Mouse (Mus musculus) c-Kit-positive CD71-negative TER-119-negative erythroid progenitor cells, embryonic 14.5 days (primary cell): ENCODE measurements around the gene Rrh.

Experiments
- DNase-seq: peaks from one replicate; pipeline ENCODE4 v3.0.0-alpha.2; 2013; ENCODE audit warnings: low read depth

Gene Rrh

DNA sequence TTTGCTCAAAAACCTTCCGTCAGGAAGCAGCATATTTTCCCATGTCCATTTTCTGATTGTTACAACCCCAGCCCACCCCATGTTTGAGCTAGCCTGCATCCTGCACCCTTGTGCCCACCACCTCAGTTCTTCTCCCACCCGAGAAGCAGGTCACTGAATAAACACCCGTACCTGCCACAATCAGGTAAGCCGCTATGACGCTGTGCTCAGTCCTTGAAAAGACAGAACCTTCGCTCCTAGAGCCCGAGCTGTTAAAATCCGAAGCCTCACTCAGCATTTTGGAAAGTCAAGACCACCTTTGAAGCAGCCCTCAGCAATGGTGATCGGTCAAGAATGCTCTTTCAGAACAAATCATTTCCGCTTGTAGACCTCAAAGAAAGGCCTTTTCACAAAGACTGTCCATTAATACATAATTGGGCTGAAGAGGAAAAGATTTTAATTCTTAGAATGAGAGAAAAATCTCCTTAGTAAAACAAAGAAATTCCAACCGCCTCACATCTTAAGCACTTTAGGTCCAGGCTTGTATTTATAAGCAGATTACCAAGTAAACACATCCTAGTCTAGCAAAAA is at the start of gene Rrh:
Rrh (minus strand) TSS at position 382 of the 570 bp plus-strand sequence.
- DNase-seq: no peak

DNA sequence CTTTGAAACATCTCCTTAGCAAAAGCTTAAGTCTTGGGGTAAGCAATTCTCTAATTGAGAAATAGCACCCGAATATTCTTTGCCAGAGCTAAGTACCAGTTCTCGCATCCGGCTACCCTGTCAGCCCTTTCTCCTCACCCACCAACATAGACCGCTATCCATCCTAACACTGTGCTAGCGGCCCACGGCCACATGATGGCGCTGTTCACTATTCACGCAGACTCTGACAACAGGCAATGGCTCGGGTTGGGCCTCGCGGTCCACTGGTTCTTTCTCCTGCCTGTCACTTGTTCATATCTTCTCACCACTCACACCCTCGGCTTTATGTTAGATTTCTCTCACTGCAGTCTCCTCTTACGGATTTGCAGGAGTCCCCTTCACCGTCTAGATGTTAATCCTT is 41.3 kb upstream of the Rrh start:
- DNase-seq: no peak

DNA sequence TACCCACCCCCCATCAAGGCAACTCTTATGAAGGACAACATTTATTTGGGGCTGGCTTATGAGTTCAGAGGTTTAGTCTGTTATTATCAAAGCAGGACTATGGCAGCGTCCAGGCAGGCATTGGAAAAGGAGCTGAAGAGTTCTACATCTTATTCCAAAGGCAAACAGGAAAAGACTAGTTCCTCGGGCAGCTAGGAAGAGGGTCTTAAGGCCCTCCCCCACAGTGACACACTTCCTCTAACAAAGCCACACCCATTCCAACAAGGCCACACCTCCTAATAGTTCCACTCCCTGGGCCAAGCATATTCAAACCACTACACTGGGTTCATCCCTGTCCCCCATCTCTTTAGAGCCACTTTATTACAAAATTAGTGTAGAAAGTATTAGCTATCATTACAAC is 40.2 kb upstream of the Rrh start:
- no peak for DNase-seq

DNA sequence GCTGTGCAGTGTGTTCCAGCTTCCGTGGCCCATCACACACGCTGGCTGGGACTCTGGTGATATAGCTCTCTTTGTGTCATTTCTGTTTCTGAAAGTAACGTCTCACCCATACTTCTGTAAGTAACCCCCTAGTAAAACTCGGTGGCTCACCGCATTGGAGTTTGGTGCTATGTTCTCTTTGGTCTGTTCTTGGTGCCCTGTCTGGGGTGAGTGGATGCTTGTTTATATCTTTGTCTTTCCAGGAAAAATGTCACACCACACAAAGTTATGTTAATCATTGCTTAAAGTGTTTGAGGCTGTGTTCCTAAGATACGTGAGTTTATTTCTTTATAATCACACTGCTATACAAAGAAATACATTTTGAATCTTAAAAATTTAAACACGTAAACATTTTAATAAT is 24.5 kb upstream of the Rrh start:
- DNase-seq: no peak

DNA sequence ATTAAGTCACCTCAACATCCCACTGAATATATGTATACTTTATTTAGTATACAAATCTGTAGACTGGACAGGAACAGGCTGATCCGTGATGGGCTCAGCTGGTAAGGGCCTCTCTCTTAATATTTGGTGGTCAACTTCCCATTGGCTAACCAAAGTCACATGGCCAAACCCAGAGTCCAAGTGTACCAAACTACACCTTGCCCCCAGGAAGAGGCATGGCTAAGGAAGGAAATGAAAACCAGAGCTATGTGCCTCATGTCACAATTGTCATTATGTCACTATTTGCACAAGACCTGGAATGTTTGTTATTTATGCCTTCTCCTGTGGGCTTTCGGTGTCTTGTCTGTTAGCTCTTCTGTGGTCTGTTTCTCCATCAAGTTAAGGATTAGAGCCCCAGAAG is 23.5 kb upstream of the Rrh start:
- DNase-seq: no peak

DNA sequence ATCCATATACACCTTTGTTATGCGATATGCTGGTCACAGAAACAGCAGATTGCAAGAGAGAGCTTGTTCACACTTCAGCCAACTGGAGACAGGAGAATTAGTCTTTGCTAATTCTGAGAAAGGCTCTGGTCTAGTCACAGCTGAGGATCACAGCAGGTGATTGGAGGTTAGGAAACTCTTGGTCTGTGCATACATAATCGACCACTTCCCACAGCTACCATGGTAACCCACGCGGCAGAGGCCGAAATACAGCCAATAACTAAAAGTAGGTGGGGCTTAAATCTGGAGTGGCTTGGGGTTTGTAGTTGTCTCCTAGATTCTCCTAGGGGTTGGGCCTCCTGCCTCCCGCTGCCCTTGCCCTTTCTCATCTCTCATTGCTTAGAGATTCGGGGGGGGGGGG is 15.6 kb upstream of the Rrh start:
- no peak for DNase-seq

DNA sequence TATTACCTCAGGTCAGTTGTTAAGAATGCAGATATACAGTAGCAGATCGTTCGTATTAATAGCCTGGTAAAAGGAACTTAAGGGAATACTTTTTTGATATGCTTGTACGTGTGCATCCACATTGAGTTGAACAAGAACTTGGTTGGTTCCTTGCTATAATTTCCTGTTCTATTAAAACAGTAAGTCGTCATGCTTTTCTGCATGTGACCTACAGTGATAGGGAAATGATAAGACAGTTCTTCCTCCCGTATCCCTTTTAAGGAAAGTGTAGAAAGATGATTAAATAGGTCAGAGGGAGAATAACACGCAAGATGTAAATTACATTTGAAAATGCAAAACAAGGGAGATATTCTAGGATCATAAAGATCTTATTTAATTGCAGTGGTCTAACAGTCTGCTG is 14.6 kb upstream of the Rrh start:
- DNase-seq: no peak

DNA sequence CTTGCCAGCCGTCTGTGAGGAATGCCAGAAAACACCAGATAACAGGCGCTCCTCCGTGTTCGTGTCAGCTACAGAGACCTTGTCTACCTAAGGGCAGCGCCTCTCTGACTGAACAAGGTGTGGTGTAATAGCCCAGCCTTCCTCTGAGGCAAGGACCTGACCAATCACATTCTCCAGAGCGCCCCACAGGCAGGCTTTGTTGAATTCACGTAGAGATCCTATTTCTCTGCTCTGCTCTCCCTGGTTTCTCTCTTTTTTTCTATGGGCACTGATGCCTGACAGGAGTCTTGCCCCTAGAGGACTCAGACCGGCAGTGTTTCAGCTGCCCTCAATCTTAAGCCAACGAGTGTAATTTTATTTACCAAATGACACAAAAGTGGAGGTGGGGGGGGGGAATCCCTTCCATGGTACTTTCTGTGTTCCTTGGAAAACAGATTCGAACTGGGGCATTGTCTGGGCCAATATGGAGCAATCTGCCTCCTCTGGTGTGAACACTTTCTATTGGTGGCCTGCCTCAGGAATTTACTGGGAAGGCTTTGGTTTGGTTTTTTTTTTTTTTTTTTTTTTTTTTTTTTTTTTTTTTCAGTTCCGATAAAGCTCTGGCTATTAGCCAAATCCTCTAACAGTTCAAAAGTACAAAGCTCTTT is 13.8 kb upstream of the Rrh start:
- no peak for DNase-seq

DNA sequence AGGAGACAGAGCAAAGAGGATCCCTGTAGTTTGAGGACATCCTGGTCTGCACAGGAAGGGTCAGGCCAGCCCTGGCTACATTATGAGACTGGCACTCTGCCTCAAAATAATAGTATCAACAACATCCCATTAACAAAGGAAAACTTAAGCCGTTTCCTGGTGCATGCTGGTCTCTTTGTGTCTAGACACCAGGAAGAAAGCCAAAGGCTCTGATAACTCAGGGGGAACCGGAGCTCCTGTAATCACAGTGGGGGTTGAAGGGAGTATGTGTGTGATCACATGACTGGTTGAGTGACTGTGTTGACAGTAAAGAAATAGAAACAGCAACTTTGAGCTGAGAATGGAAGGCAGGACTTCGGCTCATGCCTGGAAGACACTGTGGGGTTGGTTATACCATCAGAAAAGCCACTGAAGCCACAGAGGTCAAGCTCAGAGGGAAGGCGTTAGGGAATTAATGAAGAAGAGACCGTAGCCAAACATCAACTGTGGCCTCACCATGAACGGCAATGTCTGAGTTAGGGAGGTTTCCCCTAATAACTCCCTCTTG is 13.1 kb upstream of the Rrh start, which contains the start of gene Cfi:
Cfi (plus strand) TSS at position 497 of the 547 bp plus-strand sequence.
- DNase-seq: no peak

DNA sequence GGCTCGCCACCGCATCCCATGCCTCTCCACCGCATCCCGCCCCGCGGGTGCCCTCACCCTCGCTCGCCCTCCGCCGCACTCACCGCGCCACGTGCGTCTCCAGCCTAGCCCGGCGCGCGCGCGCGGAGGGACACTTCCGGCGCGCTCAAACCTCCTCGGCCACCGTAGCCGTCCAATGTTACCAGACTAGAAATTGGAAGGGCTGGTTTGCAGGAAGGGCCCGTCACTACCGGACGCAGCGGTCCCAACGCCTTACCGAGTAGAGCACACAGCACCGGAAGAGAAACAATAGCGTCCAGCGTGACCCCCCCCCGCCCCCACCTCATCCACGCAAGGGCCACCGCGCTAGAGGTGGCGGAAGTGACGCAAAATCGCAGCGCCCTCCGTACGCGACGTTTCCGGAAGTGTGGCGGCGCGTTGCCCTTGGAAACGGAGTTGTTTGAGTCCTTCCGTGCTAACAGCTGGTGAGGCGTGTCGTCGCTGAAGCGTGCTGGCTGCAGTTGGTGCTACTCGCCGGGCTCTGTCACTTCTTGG is 8.7 kb upstream of the Rrh start, which contains the start of gene Gar1:
Gar1 (minus strand) TSS at position 362 of the 534 bp plus-strand sequence.
- DNase-seq: peak; percentile 98

DNA sequence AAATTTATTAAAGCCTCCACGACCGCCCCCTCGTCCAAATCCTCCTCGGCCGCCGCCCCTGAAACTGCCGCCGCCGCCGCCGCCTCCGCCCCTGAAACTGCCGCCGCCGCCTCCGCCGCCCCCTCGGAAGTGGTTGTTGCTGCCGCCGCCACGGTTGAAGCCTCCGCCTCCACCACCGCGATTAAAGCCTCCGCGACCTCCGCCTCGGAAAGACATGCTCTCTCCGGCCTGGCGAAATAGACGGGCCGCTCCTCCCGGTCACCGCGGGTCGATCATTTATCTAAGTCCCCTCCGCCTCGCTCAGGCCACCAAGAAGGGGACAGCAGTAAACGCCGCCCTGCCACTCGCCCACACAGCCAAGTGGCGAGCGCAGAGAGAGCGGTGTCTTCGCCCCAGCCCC is 8.2 kb upstream of the Rrh start:
- DNase-seq: peak; percentile 13

DNA sequence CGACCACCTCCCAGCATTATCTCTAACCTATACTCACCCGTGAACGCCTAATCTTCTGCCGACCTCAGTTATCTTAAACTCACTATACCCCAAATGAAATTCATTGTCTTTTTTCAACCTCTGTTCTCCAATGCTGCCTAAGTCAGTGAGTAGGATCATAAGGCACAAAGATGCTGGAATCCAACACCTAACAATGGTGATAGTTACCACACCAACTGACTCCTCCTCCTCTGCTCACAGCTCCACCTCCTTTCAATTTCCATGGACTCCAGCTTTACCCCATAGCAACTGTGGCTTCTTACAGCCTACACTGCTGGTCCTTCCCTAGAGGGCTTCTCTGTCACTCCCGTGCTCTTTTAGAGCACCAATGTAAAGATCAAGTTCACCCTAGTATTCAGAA is 5.3 kb upstream of the Rrh start:
- no peak for DNase-seq

DNA sequence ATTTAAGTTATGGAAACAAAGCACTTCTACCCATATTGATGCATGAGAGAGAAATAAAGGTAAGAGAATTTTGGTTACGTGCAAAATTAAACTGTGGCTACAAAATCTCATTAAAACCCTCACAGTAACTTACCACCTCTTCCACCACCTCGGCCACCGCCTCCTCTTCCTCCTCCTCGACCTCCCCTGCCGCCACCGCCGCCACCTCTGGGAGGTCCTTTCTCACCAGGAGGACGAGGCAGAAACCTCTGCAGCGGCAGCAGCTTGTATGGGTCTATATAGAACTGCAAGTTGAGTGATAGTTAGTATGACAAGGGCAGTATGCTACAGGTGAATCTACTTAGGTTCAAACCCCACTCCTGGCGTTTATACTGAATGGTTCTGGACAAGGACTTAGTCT is 4.3 kb upstream of the Rrh start:
- DNase-seq: no peak

DNA sequence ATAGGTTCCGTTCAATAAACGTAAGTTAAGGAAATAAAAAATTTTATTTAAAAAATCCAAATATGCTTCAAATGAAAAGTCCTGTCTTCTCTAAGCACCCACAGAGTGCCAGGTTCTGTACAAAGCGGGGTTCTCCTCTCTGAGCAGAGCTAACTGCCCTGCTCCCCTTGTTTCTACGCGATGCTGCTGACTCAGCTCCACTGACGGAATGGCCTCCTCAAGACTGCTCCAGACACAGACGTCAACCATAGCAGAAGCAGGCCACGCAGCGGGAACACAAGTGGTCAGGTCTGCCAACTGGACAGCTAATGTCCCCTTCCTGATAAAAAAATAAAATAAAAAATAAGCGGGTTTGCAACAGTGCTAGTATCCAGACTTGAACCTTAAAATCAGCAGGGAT is 2.5 kb upstream of the Rrh start:
- DNase-seq: no peak

DNA sequence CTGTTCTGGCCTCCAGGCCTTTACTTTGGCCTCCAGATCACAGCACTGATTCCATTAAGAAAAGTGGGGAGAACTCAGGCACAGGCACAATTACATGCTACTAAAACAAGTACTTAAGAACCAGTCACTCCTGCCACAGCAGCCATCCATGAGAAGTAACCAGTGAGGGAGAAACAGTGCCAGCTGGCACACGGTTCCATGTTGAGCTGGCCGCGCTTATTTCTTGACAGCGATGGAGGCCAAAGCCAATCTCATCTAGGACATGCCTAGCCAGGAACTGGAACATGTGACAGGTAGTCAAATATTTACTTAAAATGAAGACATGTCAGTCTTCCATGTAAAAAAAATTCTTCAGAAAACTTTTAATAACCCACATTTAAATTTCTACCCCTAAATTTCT is 1.8 kb upstream of the Rrh start:
- no peak for DNase-seq

DNA sequence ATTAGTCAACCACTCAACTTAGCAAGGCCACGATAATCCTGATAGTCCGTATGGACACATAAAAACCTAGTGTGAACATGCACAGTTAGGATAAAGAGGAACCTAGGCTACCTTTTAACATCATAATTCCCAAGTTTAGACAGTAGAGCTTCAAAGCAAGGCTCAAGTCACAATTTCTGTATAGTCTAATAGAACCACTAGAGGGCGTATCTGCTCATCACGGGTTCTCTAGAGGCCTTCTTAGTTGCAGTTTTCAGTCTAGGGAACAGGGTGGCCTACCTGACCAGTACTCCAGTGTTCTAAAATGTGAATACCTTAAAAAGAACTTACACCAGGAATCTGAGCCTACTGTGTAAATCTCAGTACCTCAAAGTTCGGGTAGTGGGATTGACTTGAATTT is 906 bp upstream of the Rrh start:
- peak; percentile 38 for DNase-seq

DNA sequence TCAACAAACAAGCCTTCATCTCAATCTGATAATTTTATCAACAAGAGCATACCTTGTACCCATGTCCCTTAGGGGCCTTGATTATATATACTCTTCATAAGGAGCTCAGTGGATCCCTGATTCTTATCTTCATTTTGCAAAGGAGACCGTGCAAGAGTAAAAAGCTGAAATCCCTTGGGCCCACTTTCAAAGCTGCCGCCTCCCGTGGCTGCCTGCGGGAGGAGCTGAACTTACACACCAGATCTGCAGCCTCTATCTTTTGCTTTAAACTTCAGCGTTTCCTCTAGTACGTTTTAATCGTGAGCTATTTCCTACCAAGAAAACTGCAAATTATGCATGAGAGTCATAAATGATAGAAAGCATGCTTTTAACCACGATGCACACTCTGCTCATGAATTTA is 651 bp downstream of the Rrh start:
- no peak for DNase-seq

DNA sequence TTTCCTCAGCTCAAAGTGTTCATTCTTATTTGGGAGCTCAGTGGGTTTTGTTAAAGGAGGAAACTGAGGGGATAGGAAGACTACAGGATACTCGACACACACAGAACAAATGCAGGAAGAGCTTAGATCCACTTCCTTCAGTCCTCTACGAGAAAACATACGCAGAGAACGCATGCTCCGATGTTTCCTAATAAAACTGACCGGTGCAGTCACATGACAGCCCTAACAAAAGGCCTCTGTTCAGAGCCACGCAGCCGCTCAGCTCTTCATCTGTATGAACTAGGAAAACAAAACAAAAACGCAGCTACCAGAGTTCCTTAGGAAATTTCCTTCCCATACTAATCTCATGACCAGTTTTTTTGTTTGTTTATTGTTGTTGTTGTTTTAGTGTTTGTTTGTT is 1.5 kb downstream of the Rrh start:
- DNase-seq: no peak

DNA sequence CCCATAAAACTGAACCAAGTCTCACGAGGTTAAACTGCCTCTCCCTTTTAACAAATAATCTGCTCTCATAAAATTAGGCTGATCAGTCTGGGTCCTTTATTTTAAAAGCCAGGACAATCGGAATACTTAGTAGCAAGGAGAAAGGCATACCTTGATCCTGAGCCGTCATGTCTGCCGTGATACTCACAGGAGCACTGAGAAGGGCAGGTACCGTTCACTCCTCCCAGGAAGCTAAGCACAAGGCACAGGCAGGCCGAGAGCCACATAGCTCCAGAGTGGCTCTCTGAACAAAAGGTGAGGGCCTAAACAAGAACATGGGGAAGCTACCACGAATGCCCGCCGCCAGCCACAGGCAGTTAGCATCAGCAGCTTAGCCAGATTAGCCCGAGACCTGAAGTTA is 18.6 kb downstream of the Rrh start, which contains the start of gene Lrit3:
Lrit3 (minus strand) TSS at position 266 of the 400 bp plus-strand sequence.
- no peak for DNase-seq

DNA sequence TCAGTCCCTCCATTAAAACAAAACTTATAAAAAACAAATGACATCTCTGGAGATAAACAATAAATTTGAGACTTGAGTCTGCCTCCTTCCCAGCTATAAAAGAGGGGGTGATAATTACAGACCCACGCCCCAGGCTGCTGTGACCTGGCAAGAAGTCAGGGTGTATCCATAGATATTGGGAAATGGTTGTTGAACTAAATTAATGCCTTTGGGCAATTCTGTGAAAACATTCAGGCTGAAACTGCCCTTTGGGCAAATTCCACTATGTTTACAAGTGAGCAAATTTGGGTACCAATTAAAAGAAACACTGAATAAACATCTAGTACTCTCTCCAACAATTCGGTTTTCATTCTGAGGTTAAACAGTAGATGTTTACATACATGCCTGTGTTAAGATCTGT is 23.4 kb downstream of the Rrh start:
- no peak for DNase-seq

DNA sequence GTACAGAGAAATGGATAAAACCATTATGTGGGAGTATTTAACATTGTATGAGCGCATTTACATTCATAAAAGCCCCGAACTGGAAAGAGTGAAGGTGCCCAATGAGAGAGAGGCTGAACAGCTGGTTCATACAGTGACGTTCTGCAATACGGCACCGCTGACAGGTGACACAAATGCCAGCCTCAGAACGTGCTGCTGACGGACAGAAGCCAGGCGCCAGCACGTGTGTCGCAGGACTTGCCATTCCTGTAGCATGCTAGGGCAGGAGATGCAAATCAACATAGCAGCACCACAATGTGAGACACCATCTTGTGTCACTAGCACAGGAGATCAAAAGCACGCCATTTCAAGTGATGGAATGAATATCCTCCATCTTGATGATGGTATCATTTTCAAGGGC is 23.8 kb downstream of the Rrh start:
- DNase-seq: no peak

DNA sequence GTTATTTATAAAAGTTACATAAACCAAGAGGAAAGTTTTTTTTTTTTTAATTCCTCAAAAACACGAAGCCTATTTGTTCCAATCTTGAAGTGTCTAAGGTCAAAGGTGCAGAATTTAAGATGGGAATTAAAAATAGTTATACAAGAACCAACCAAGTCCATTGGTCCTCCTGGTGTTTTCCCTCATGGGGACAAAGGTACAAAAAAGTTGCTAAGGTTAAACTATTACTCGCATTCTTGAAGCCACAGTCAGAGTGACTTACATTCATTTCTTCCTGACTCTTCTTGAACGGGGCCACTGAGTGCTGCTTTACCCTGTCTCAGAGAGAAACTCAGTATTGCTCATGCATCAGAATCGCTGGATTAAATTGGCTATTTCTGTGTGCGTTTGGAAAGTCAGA is 25.0 kb downstream of the Rrh start:
- DNase-seq: no peak

DNA sequence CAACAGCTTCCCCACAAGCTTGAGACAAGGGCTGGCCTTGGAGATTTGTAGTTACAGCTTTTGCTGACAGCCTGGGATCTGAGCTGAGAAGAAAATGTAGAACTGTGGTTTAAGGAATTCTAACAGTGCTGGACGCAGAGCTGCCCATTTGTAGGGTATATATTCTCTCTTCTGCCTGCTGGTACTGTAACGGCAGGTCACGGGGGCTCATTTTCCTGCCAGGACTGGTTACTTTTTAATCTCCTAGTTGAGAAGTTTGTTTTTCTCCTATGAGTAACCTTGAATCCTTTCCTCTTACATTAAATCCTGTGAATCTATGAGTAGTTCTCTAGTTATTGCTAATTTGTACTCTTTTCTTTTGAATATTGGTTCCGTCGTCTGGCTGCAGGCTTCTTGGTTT is 28.6 kb downstream of the Rrh start:
- DNase-seq: no peak

DNA sequence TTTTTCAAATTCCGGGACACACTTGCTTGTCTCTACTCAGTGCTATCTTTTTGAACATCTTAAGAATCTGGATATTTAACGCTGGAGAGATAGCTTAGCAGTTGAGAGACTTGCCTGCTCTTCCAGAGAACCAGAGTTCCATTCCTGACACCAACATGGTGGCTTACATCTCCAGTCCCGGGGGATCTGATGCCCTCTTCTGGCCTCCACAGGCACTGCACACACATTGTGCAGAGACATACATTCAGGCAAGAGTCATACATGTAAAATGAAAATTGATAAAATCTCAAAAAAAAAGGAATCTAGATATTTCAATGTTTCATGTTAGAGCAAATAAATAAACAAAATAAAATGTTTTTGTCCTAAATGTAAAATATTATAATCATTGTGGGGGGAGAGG is 39.6 kb downstream of the Rrh start:
- no peak for DNase-seq
